Mouse (Mus musculus) splenic B cell, adult 2 months (primary cell): ENCODE measurements around the gene Edaradd.
"Not testable (repeated sequence)": the region's sequence is repeated elsewhere in the genome, so short reads cannot be mapped to it uniquely, and the experiment has no call there.

Experiments used
- DNase-seq: peaks from one replicate; pipeline ENCODE4 v3.0.0-alpha.2; 2011; ENCODE audit warnings: low read depth, low spot score
- H3K27me3 ChIP-seq: 2 replicates; pipeline ENCODE4 v1.6.1; 2012; ENCODE audit warnings: mild to moderate bottlenecking, low read length, moderate library complexity, mixed read lengths; ENCODE audit not compliant: control insufficient read depth, poor library complexity, insufficient read depth, severe bottlenecking
- H3K36me3 ChIP-seq: 2 replicates; pipeline ENCODE4 v1.6.1; 2012; ENCODE audit warnings: mild to moderate bottlenecking, low read length, moderate library complexity, mixed read lengths; ENCODE audit not compliant: control insufficient read depth, poor library complexity, insufficient read depth, severe bottlenecking

Edaradd gene

DNA sequence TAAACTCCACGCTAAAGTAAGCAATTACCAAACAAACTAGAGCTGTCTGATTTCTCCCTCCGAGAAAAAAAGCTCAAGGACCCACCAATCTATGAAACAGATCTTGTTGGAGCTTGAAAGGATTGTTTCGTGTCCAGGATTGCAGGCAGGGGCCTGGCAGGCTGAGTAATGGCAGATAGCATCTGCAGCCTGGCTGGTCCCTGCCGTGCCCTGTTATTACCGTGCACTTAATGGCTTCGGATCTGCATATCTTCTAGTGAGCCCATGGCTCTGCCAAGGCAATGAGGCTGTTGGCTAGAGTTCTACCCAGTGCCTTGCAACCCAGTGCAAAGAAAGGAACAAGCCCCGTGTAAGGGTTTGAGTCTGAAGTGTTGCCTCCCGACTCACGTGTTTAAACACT lies 25.5 kb downstream of the Edaradd start:
- peaks cover 8% of the 10 kb centered on the region for H3K36me3 ChIP-seq
- no peak for DNase-seq
- no peaks in the 10 kb centered on the region for H3K27me3 ChIP-seq

DNA sequence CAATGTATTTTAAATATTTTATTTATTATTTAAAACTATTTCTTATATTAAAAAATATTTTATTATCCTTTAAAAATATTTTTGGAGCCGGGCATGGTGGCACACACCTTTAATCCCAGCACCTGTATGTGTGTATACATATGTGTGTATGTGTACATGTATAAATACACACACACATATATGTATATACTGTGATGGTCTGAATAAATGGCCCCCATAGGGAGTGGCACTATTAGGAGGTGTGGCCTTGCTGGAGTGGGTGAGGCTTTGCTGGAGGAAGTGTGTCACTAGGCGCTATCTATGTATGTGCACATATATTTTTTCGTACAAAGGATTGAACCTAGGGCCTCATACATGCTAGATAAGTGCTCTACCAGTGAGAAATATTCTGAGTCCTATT lies 27.7 kb downstream of the Edaradd start:
- Histone ChIP-seq H3K27me3 (no peaks in the 10 kb centered on the region), H3K36me3 (peaks cover 4% of the 10 kb centered on the region; the same call in 1 of the 2 replicates)
- DNase-seq, result no peak

GRCm38 (mm10) chr13:12485640-12486039 lies 34.6 kb downstream of the Edaradd start:
- no peak for DNase-seq
- 0 out of 2 replicates have a peak, but pooled peaks cover 4% of the 10 kb centered on the region for H3K36me3 ChIP-seq
- no peaks in the 10 kb centered on the region for H3K27me3 ChIP-seq

DNA sequence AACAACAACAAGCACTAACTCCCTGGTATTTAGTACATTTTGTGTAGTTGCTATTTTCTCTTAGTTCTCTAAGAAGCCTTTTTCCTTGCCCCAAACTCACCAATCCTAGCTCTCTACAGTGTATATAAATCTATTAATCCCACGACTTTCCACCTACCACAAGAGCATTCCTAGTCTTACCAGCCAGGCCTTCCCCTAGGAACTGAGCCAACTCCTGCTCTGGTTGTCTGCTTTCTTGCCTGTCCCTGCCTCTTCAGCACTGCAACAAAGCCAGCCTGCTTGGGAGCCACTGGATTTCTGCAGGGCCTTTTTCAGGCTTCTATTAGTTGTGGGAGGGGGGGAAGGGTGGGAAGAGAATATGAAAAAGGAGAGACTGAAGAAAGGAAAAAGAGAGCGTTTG lies 35.0 kb downstream of the Edaradd start:
- Histone ChIP-seq H3K27me3 (no peaks in the 10 kb centered on the region), H3K36me3 (0 out of 2 replicates have a peak, but pooled peaks cover 4% of the 10 kb centered on the region)
- no peak for DNase-seq

DNA sequence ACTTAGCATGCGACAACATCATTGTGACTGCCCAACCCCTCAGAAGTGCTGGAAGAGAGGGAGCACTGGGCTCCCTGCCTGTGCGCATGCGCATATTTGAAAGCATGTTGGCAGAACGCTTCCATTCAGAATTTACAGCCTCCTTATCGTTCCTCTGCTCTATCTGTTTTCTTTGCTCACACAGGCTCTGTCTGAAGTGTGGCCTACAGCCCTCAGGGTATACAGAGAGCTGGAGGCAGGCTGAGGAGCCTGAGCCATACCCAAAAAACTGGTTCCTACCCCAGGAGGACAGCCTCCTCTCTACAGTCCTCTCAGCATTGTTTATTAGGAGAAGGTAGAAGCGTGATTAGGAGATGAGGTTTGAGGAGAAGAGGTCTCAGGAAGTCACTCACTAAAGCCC lies 40.4 kb downstream of the Edaradd start:
- Histone ChIP-seq H3K27me3 (no peaks in the 10 kb centered on the region), H3K36me3 (no peaks in the 10 kb centered on the region; the same call in 1 of the 2 replicates)
- DNase-seq, result no peak

- no peaks in the 10 kb centered on the region for H3K27me3 ChIP-seq
- H3K36me3 ChIP-seq, result no peaks in the 10 kb centered on the region; the same call in 1 of the 2 replicates
- no peak for DNase-seq
These were observed 41.9 kb downstream of the Edaradd start for GRCm38 (mm10) chr13:12478301-12478700.

DNA sequence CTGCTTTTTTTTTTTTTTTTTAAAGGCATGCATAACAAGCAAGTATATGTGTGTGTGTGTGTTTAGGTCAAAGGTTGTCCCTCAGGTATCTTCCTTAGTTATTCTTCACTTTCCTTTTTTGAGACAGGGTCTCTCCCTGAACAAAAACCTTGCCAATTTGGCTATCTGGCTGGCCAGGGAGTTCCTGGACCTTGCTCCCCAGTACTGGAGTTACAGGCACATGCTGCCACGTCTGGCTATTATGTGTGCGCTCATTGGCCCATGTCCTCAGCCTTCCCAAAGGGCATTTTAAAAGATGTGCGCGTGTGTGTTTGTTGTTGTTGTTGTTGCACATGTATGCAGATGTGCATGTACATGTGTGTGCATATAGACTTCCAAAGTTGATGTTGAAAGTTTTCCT lies 43.4 kb downstream of the Edaradd start:
- DNase-seq, result no peak
- H3K27me3 ChIP-seq, result no peaks in the 10 kb centered on the region
- H3K36me3 ChIP-seq, result no peaks in the 10 kb centered on the region; the same call in 1 of the 2 replicates

- Histone ChIP-seq H3K36me3 (peaks cover 3% of the 10 kb centered on the region), H3K27me3 (no peaks in the 10 kb centered on the region)
- DNase-seq, result peak; percentile 20
These were observed 45.0 kb downstream of the Edaradd start for GRCm38 (mm10) chr13:12475239-12475638.

GRCm38 (mm10) chr13:12473724-12474378 lies 46.4 kb downstream of the Edaradd start:
- peaks cover 3% of the 10 kb centered on the region for H3K36me3 ChIP-seq
- H3K27me3 ChIP-seq, result no peaks in the 10 kb centered on the region
- DNase-seq, result peak; percentile 89

- DNase-seq, result peak; percentile 91
- H3K36me3 ChIP-seq, result peaks cover 3% of the 10 kb centered on the region; the same call in 1 of the 2 replicates
- no peaks in the 10 kb centered on the region for H3K27me3 ChIP-seq
These were observed 51.8 kb downstream of the Edaradd start for GRCm38 (mm10) chr13:12468488-12468887.

- no peaks in the 10 kb centered on the region for H3K27me3 ChIP-seq
- H3K36me3 ChIP-seq, result no peaks in the 10 kb centered on the region
- no peak for DNase-seq
These were observed 55.4 kb downstream of the Edaradd start, which contains the start of gene Lgals8 for GRCm38 (mm10) chr13:12464844-12465243. TSS of gene Lgals8 (minus strand) at chr13:12464944.

DNA sequence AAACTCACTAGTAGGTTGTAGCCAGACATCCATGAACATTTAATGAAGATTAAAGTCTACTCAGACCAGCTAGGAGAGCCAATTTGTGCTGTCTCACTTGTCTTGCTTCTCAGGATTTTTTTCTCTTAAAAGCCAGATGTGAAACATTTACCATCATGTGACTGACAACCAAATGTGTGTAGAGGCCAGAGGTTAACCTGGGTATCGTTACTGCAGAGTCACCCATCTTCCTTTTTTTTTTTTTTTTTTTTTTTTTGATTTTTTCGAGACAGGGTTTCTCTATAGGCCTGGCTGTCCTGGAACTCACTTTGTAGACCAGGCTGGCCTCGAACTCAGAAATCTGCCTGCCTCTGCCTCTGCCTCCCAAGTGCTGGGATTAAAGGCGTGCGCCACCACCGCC lies 56.1 kb downstream of the Edaradd start:
- not testable (repeated sequence) for DNase-seq

GRCm38 (mm10) chr13:12462623-12463022 lies 57.6 kb downstream of the Edaradd start:
- no peaks in the 10 kb centered on the region for H3K27me3 ChIP-seq
- no peak for DNase-seq
- H3K36me3 ChIP-seq, result peaks cover 4% of the 10 kb centered on the region; the same call in 1 of the 2 replicates

More for the DNA sequence above, 56.1 kb downstream of the Edaradd start:
- H3K36me3 ChIP-seq, H3K27me3 ChIP-seq: not testable (repeated sequence)

- Histone ChIP-seq H3K27me3 (no peaks in the 10 kb centered on the region), H3K36me3 (peaks cover 6% of the 10 kb centered on the region; the same call in 1 of the 2 replicates)
- DNase-seq, result no peak
These were observed 58.5 kb downstream of the Edaradd start for GRCm38 (mm10) chr13:12461730-12462119.

DNA sequence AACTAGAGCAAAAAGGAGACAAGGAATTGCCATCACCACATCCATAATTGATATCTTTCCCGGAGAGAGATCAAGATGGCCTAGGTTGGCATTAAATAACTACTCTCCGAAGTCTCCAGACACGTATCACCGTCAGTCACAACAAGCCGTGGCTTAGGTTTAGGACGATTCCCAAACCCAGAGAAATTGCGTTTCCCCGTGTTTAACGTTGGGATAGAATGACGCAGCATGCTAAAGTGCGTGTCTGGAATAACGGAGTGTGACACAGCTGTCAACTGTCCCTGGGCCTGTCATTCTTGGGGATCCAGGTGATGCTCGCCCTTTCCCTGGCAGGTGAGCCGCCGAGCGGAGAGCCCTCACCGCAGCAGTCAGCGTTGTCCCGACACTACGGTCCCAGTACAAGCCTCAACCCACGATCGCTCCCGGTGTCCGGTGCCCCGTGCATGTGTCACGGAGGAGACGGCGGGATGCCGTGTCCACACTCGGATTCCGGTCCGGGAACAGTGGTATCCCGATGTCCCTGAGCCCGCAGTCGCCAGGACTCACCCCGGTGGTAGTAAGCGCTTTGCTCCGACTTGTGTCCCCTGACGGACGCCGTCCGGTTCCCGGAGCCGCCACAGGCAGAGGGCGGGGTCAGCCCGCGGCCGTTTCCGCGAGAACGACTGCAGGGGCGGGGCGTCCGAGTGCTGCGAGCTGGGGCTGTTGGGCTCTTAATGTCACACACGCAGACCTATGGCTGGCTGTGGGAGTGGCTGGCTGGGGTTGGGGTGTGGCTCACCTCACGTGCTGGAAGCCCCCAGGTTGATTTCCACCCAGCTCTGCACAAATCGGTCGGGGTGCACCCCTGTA lies 59.1 kb downstream of the Edaradd start:
- peaks cover 7% of the 10 kb centered on the region for H3K36me3 ChIP-seq
- no peaks in the 10 kb centered on the region for H3K27me3 ChIP-seq
- peak; percentile 95 for DNase-seq
